Mouse (Mus musculus) E14TG2a.4 (cell line): ENCODE measurements around the gene Cttnbp2nl.

Source experiments
- H3K27me3 ChIP-seq: 2 replicates; pipeline ENCODE4 v1.6.1; 2014; ENCODE audit warnings: low read length, control low read depth; ENCODE audit not compliant: insufficient read depth
- H3K36me3 ChIP-seq: 2 replicates; pipeline ENCODE4 v1.6.1; 2014; ENCODE audit warnings: low read length, control low read depth; ENCODE audit not compliant: insufficient read depth
- H3K4me1 ChIP-seq: replicated peaks from 2 replicates; pipeline ENCODE4 v1.6.1; 2014; ENCODE audit warnings: low read depth, low read length, control low read depth
- H3K4me3 ChIP-seq: replicated peaks from 2 replicates; pipeline ENCODE4 v1.5.1; 2014; ENCODE audit warnings: mild to moderate bottlenecking, low read length
- H3K9me3 ChIP-seq: 2 replicates; pipeline ENCODE4 v1.6.1; 2014; ENCODE audit warnings: low read length, control low read depth
- CTCF ChIP-seq: conservative IDR thresholded peaks from 2 replicates; pipeline ENCODE4 v1.5.1; 2014; ENCODE audit warnings: low read length
- NANOG ChIP-seq: IDR thresholded peaks from 2 replicates; pipeline ENCODE4 v1.6.1; 2014; ENCODE audit warnings: borderline replicate concordance, low read length, mixed read lengths
- POU5F1 ChIP-seq: IDR thresholded peaks from 2 replicates; pipeline ENCODE4 v1.6.1; 2014; ENCODE audit warnings: low read length, borderline replicate concordance

The Cttnbp2nl gene

DNA sequence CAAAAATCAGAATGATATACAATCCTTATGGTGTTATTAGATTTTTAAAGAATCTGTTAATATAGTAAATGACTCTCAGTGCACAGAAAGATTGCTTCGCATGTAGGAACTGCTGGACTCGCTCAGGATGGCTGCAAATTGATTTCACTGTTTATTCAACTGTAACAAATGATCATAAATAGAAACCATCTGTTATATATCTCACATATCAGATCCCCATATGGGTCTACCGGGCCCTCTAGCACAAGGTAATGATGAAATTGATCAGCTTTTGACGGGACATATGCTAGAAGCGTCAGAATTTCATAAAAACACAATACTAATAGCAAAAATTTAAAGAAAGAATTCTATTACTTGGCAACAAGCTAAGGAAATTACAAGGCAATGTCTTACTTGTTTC, 73.2 kb downstream of the Cttnbp2nl start:
- no peaks in the 10 kb centered on the region for H3K27me3 ChIP-seq
- H3K4me1 ChIP-seq, result no peaks in the 10 kb centered on the region
- TF ChIP-seq CTCF (no peak), NANOG (no peak), POU5F1 (no peak)
- no peak overlapping the region for H3K4me3 ChIP-seq
- no peaks in the 10 kb centered on the region for H3K9me3 ChIP-seq
- H3K36me3 ChIP-seq, result no peaks in the 10 kb centered on the region

- Histone ChIP-seq H3K4me3 (peak overlapping the region; percentile 81), H3K36me3 (no peaks in the 10 kb centered on the region), H3K27me3 (peaks cover 56% of the 10 kb centered on the region), H3K4me1 (peaks cover 25% of the 10 kb centered on the region), H3K9me3 (peaks cover 7% of the 10 kb centered on the region)
- peak; percentile 55 for TF ChIP-seq CTCF
- TF ChIP-seq POU5F1, result no peak
Observed at GRCm38 (mm10) chr3:104967548-104968300, 85.2 kb downstream of the Cttnbp2nl start.

GRCm38 (mm10) chr3:104965991-104966554, 86.9 kb downstream of the Cttnbp2nl start:
- no peak overlapping the region for H3K4me3 ChIP-seq
- peaks cover 35% of the 10 kb centered on the region for H3K4me1 ChIP-seq
- H3K9me3 ChIP-seq, result peaks cover 6% of the 10 kb centered on the region
- H3K36me3 ChIP-seq, result no peaks in the 10 kb centered on the region
- TF ChIP-seq POU5F1 (no peak), NANOG (no peak), CTCF (no peak)
- H3K27me3 ChIP-seq, result peaks cover 72% of the 10 kb centered on the region

GRCm38 (mm10) chr3:104965070-104965855, 87.7 kb downstream of the Cttnbp2nl start:
- Histone ChIP-seq H3K36me3 (no peaks in the 10 kb centered on the region), H3K4me3 (no peak overlapping the region), H3K9me3 (no peaks in the 10 kb centered on the region), H3K27me3 (peaks cover 81% of the 10 kb centered on the region), H3K4me1 (peaks cover 43% of the 10 kb centered on the region)
- TF ChIP-seq POU5F1 (no peak), CTCF (no peak), NANOG (no peak)

DNA sequence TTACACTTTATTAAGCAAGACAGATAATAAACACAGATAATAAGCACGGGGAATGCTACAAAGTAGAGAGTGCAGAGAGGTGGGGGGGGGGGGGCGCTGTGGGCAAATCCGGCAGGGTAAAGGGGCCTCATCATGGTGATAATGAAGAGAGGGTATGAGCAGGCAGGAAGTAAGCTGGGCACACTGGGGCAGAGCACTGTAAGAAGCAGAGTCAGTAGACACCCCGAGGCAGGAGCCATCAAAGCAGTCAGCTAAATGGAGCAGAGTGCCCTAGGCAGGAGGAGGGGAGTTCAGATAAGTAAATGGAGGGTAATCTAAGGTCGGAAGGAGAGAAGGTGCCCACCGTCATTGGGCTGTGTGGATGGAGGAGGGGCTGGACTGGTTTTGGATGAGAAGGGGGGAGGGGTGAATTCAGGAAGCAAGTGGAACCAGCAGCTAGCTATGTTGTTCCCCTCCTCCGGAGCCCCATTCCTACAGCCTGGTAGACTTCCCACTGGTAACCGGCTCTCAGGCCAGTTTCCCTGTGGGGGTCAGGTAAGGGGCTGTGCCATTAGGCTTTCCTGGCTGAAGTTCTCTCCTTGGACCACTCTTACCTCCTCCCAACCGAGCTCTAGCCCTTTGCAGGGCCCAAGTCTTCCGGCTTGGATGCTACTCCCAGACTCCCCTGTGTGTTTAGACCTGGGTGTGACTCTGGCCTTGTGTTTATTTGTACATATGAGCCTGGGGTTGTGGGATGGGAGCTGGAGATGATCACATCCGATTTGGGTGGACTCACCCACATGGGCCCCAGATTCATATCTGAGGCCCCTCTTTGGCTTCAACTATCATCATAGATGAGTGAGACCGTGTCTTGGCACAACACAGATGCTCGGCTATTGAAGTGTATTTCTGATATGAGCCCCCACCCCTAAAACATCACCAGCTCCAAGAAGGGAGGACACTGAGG, 89.3 kb downstream of the Cttnbp2nl start:
- Histone ChIP-seq H3K36me3 (no peaks in the 10 kb centered on the region), H3K4me1 (peaks cover 50% of the 10 kb centered on the region), H3K9me3 (no peaks in the 10 kb centered on the region), H3K27me3 (peaks cover 91% of the 10 kb centered on the region), H3K4me3 (no peak overlapping the region)
- TF ChIP-seq CTCF (no peak), NANOG (no peak), POU5F1 (no peak)

DNA sequence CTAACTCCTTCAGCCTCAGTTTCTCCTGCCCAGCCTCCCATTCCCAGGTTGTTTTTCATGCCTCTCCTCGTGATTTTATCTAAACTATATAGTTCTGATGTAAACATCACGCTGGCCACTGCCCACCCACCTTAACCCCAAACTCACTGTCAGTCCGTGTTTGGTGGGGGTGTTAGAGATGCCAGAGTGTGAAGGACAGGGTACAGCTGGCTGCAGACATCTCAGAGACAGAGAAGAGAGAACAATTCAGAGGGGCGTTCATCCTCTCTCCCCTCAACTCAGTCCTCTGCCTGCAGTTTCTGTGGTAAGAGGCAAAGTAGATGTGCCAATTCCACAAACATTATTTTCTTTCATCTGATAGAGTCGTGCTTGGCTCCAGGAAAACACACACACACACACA, 90.1 kb downstream of the Cttnbp2nl start:
- peaks cover 95% of the 10 kb centered on the region for H3K27me3 ChIP-seq
- no peak overlapping the region for H3K4me3 ChIP-seq
- H3K36me3 ChIP-seq, result no peaks in the 10 kb centered on the region
- no peak for TF ChIP-seq NANOG
- TF ChIP-seq POU5F1, result no peak
- no peak for TF ChIP-seq CTCF
- no peaks in the 10 kb centered on the region for H3K9me3 ChIP-seq
- H3K4me1 ChIP-seq, result peaks cover 50% of the 10 kb centered on the region

GRCm38 (mm10) chr3:104962141-104962611, 90.8 kb downstream of the Cttnbp2nl start:
- Histone ChIP-seq H3K4me1 (peaks cover 45% of the 10 kb centered on the region), H3K36me3 (no peaks in the 10 kb centered on the region), H3K4me3 (peak overlapping the region; percentile 75), H3K27me3 (peaks cover 88% of the 10 kb centered on the region), H3K9me3 (no peaks in the 10 kb centered on the region)
- no peak for TF ChIP-seq NANOG
- no peak for TF ChIP-seq CTCF
- TF ChIP-seq POU5F1, result no peak
